Mouse (Mus musculus): ENCODE data around the gene Gm39566.

DNA sequence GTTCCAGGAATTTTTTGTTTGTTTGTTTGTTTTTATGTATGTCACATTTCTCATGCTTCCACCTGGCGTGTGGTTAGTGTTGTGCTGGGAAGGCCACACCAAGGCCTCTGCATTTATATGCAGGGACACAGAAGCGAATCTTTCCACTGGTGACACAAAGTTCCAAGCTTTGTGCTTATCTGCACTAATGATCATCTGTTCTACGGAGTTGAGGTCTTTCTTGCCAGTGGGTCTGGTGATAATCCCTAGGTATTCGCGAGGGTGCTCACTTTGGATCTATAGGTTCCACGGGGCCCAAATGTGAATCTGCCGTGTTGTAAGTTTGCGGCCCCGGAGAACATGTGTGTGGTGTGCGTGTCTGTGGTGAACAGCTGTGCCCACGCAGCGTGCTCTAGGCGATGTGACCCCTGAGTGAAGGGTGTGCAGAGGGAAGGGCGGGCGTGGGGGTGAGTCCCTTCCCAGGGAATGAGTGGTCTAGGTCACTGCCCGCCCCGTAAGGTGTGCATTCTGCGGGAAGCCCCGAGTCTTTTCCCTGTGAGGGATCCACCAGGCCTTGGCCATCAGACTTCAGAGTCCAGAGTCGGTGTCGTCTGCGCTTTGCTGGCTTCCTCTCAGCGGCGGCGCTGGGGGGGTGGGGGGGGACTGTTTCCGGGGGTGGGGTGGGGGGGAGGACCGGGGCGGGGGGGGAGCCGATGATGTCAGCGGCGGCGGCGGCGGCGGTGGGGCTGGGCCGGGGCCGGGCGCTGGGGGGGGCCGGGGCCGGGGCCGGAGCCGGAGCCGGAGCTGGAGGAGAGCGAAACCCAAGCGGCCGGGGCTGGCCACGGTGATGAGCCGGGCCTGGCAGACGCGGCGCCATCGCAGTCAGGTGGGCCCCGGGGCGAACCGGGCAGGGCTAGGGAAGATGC, 49.6 kb downstream of the Gm39566 start, which contains the start of gene Zbtb4:
- no peak for TF ChIP-seq GATA1 (IDR thresholded peaks at IDR 0.05; ENCODE audit: low read length)
- TF ChIP-seq TAL1 (IDR thresholded peaks at IDR 0.05; ENCODE audit: low read length) = no peak

Data from erythroblast, embryonic 14.5 days (primary cell).